Mouse (Mus musculus) ovary, adult 10 weeks (tissue): ENCODE data around the gene Cdc42ep5. TPM values are rescaled to one million over a fixed set of nuclear protein-coding genes. Genes with fewer than 3 reads are reported as not detected.

Experiments
- polyA plus RNA-seq: library from polyadenylated mRNA; stranded (reverse); fragments of 350-450 nt; fragmentation: Illumina TruSeq; extraction: RNeasy Lipid Tissue Mini Kit (QIAGEN cat#74804); gene quantifications from one replicate; pipeline ENCODE4 v1.2.3, GENCODE M21; 2014

Gene Cdc42ep5
- 0.97 TPM for polyA plus RNA-seq

DNA sequence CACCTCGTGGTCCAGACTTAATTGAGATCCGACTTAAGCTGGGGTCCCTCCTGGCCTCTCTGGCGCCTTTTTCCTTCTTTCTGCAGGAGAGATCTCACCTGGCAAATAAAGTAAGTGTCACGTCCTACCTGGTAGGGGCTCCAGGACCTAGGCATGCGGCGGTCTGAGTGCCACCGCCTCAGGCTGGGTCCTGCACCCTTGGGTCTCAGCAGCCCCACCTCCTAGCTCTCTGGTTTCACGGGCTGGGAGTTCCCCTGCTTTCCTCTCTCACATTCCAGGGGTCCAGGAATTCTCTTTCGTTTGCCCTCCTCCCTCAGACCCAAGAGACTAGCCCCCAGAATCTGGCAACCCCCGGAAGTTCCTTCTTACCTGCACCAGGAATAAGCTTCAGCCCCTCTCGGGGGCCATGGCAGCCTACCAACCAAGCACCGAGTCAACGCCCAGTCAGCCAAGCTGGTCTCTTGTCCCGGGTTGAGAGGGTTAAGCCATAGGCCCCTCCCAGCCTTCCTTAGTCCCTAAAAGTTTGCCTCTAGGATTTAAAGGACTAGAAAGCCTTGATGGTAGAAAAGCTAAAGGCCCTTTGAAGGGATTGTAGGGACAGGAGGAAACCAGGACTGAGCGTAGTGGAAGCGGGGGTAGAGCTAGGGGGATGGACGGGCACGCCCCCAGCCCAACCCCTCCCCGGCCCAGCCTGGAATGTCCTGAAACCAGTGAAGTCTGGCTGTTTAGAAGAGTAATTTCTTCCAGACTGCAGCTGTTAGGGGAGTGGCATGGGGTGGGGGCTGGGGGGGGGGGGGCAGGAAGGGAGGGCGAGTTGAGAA lies at the start of gene Cdc42ep5:
Gene Cdc42ep5 (minus strand): TSS at position 771 of the 821 bp plus-strand sequence.

DNA sequence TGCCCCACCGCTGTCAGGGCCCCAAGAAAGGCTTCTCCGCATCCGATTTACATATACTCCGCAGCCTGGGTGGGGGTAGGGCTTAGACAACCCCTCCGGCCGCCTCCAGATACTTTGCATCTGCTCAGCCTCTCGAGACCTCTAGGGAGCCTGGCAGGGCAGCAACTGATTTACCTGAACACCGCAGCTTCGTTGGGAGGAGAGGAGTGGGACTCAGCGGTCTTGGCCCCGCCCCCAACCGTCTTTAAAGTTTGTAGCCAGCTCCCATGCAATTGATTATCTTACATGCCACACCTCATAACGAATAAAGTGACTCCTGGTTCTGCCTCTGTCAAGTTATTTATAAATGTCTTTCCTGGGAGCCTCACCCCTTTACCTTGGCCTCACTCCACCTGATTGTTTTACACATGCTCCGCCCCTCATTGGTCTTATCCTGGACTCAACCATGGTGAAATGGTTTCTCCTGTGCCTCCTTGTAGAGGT lies 14.6 kb downstream of the Cdc42ep5 start, which contains the start of gene Leng9:
Gene Leng9 (minus strand): TSS at position 316 of the 483 bp plus-strand sequence.

GRCm38 (mm10) chr7:4136771-4137531 lies 27.7 kb downstream of the Cdc42ep5 start, which contains the start of gene Leng8:
Leng8 (plus strand) TSS chr7:4137039.

DNA sequence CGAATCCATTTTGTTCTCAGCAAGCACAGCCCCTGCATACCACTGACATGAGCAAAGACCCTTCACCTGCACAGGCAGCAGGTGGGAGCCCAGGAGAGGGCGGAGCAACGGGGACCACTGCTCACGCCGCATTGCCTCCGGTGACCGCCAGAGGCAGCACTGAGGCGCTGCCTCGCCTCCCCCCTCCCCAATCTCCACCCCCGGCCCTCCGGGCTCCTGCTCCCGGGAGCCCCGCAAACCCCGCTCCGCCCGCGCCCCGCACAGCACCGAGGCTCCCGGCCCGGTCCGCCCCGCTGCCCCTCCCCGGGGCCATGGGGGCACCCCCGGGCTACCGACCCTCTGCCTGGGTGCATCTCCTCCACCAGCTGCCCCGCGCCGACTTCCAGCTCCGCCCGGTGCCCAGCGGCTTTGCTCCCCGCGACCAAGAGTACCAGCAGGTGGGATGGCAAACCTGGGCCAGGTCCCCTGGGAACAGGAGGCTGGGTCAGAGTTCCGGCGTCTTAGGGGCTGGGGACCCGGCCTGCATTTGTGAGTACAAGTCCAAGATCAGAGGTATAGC lies 45.2 kb downstream of the Cdc42ep5 start, which contains the start of gene Ttyh1:
Gene Ttyh1 (plus strand): TSS at position 65 of the 559 bp plus-strand sequence.

Other genes with a start within 250 kb of the Cdc42ep5 start
- gene Lilra6, start 249.4 kb downstream of the Cdc42ep5 start, polyA plus RNA-seq: not detected
- gene Lair1, start 101.7 kb downstream of the Cdc42ep5 start, polyA plus RNA-seq: 9.1 TPM
- 2.5 TPM for gene Ttyh1, start 45.5 kb downstream of the Cdc42ep5 start, polyA plus RNA-seq
- 13.9 TPM for gene Leng8, start 27.8 kb downstream of the Cdc42ep5 start, polyA plus RNA-seq
- gene Leng9, start 14.5 kb downstream of the Cdc42ep5 start, polyA plus RNA-seq: 0.48 TPM
- gene Lilra5, start 72.9 kb upstream of the Cdc42ep5 start, polyA plus RNA-seq: 2.7 TPM
- gene Ncr1, start 172.9 kb upstream of the Cdc42ep5 start, polyA plus RNA-seq: 1.7 TPM
- 0.20 TPM for gene Gp6, start 232.9 kb upstream of the Cdc42ep5 start, polyA plus RNA-seq